Mouse (Mus musculus) heart, adult 2 months (tissue): ENCODE measurements at regions not wholly inside any gene's neighbourhood (a gene's known extent, or its start where the extent isn't known, plus 50 kb on each side); places are given as distances from the start of the nearest gene placed in this dataset.
"Not testable (repeated sequence)": the region's sequence is repeated elsewhere in the genome, so short reads cannot be mapped to it uniquely, and the experiment has no call there.

Source experiments
- CTCF ChIP-seq: fragments of 200-600 bp; IDR thresholded peaks from 2 replicates; pipeline ENCODE4 v1.8.1; 2022; ENCODE audit warnings: antibody characterized with exemption, mild to moderate bottlenecking, moderate library complexity
- EP300 ChIP-seq: fragments of 200-500 bp; IDR thresholded peaks from 2 replicates; pipeline ENCODE4 v1.6.1; 2011; ENCODE audit warnings: low read depth, low read length, control low read depth; ENCODE audit not compliant: insufficient read depth
- POLR2A ChIP-seq: fragments of 200-500 bp; IDR thresholded peaks from 2 replicates; pipeline ENCODE4 v1.6.1; 2011; ENCODE audit warnings: mild to moderate bottlenecking, low read depth, low read length, control low read depth; ENCODE audit not compliant: insufficient read depth

- not testable (repeated sequence) for TF ChIP-seq CTCF, POLR2A, EP300
Measured at GRCm38 (mm10) chr13:60481451-60481850, 120.3 kb upstream of the Dapk1 start.
